Mouse (Mus musculus): ENCODE results near the gene Prim1.

DNA sequence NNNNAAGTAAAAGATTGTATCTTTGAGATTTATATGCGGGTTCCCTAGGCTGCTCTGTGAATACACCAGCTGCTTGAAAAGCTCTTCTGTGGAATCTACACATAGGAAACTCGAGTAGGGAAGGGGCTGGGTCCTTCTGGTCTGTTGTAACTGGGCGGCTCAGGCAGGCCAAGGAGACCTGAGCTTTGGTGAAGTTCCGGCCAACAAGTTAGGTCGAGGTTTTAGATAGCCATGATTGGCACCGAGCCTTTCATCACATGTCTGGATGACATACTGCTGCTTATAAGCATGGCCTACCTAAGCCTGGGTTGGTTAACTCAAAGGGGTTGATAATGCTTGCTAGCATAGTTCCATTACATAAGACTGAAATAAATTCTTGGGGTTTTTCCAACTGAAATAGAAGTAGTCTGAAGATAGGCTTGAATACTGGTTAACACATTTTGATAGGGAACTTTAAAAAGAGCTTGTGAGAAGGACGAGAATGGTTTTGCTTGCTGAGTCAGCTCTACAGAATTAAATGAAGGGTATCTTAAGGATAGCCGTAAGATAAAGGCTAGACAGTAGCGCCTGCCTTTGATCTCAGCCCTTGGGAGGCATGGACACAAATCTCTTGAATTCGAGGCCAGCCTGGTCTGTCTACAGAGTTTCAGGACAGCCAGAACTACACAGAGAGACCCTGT, 21.9 kb downstream of the Prim1 start:
- no peak for TF ChIP-seq EP300 (IDR thresholded peaks at IDR 0.05)
- no peak for TF ChIP-seq CTCF (IDR thresholded peaks at IDR 0.05)

All from lung, postnatal 0 days (tissue).